Mouse (Mus musculus): ENCODE measurements around the gene Gm47995.
"Not testable (repeated sequence)": the region's sequence is repeated elsewhere in the genome, so short reads cannot be mapped to it uniquely, and the experiment has no call there.

Gm47995 gene

DNA sequence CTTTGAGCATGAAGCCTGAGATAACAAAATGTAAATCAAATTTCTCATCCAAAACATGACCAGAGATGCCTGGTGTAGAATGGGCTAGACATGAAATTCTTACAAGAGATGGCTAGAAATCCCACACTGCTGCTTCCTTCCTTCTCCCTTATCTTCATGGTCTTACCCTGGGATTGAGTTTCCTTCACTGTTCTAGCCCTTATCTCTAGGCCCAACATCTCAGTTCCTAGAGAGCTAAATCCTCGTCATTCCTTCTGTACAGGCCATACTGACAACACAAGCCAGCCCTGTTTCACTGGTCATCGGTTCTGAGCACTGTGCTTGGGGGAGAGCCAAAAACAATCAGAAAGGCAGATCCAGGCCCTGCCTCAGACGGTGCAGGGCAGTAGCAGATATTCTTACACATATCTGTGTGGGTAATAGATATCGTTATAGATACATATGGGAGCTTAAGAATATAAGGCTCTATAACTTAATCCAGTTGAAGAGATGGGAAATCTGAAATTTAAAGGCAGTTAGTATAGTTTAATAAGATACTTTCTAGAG is 11.3 kb upstream of the Gm47995 start:
- DNase-seq, result not testable (repeated sequence)

DNA sequence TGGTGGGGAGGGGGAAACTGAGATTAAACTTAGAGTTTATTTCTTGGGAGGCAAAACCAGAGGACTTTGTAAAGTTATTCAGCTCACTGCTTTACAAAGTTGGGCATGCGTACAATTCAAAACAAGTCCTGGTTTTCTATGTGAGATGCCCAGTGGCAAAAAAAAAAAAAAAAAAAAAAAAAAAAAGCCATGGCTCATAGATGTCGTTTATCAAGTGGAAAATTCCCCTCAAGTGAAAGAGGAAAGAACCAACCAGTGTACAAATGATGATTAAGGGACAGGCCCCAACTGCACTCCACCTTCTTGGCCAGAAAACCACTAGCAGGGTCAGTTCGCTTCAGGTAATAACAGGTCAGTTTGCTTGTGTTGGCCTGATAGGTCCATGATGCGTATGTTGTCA is 9.8 kb upstream of the Gm47995 start:
- DNase-seq, result no peak

DNA sequence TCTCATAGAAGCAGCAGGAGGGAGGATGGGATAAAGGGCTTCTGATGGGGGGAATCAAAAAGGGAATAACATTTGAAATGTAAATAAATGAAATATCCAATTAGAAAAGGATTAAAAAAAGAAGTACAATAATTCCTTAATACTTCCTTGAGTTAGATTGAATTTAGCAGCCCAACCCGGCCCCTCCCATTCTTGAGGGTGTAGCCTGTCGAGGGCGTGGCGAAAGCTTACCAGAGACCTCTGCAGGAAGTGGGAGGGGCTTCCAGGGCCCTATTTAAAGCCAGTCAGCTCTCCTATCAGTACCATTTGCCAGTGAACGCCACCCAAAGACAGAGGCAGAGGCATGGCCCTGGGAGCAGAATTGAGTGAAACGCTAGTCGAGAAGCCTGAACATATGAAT is 6.2 kb upstream of the Gm47995 start, which contains the start of gene Gm8947:
TSS of gene Gm8947 (plus strand) at position 302 of the 400 bp plus-strand sequence.
- DNase-seq, result not testable (repeated sequence)

DNA sequence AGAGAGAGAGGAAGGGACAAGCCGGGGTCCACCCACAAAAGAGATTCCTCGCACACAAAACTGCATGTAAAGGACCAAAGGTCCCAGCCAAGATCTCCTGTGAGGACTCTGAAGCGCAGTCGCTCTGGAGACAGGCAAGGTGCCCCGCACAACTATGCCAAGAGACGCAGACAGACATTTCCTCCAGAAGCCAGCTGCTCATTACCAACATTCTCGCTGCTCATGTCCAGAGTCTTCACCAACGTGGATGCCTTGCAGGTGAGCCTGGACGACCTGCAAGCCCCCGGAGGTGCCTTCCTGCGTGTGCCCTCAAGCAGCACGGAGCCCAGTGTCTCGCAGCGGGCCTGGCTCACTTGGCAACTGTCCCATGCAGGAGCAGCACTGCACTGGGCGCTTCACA is 5.5 kb upstream of the Gm47995 start:
- DNase-seq, result not testable (repeated sequence)

DNA sequence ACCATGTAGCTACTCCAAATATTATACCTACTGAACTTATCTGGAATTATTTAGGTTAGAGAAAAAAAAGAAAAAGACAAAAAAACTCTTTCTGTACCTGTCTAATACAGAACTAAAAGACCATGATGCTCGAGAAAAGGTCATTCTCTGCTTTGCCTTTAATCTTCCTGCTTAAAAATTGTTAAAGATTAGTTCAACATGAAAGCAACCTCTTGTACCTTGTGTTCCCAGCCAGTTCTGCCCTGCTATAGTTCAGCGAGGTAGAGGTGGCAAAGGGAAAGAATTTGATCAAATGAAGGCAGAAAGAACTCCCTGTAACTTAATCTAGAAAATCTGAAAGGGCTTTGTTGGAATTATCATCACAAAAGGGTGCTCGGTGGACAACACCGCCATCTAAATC is 2.3 kb upstream of the Gm47995 start:
- DNase-seq, result not testable (repeated sequence)

DNA sequence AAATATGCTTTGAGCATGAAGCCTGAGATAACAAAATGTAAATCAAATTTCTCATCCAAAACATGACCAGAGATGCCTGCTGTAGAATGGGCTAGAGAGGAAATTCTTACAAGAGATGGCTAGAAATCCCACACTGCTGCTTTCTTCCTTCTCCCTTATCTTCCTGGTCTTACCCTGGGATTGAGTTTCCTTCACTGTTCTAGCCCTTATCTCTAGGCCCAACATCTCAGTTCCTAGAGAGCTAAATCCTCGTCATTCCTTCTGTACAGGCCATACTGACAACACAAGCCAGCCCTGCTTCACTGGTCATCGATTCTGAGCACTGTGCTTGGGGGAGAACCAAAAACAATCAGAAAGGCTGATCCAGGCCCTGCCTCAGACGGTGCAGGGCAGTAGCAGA is 1.6 kb upstream of the Gm47995 start:
- DNase-seq, result not testable (repeated sequence)

DNA sequence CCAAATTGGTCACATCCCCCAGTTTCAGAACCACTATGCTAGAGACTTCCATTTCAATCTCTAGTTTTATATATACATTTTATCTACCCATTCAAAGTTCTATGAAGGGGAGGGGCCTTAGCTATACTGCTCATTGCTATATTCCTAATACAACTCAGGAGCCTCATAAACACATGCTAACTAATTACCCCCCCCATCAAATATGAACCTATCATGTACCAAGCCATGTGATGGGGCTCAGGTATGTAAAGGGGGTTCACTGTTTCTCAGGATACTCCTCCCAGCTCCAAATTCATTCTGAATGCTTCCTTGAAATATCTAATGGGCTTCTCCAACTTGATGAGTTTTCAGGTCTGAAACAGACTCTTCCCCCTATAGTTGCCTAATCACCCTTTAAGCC is 2.4 kb downstream of the Gm47995 start:
- not testable (repeated sequence) for DNase-seq

DNA sequence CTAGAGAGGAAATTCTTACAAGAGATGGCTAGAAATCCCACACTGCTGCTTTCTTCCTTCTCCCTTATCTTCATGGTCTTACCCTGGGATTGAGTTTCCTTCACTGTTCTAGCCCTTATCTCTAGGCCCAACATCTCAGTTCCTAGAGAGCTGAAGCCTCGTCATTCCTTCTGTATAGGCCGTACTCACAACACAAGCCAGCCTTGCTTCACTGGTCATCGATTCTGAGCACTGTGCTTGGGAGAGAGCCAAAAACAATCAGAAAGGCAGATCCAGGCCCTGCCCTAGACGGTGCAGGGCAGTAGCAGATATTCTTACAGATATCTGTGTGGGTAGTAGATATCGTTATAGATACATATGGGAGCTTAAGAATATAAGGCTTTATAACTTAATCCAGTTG is 4.5 kb downstream of the Gm47995 start:
- DNase-seq, result not testable (repeated sequence)

DNA sequence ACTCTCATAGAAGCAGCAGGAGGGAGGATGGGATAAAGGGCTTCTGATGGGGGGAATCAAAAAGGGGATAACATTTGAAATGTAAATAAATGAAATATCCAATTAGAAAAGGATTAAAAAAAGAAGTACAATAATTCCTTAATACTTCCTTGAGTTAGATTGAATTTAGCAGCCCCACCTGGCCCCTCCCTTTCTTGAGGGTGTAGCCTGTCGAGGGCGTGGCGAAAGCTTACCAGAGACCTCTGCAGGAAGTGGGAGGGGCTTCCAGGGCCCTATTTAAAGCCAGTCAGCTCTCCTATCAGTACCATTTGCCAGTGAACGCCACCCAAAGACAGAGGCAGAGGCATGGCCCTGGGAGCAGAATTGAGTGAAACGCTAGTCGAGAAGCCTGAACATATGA is 5.6 kb downstream of the Gm47995 start, which contains the start of gene 3110040M04Rik:
TSS of gene 3110040M04Rik (plus strand) at position 304 of the 400 bp plus-strand sequence.
- DNase-seq, result not testable (repeated sequence)

DNA sequence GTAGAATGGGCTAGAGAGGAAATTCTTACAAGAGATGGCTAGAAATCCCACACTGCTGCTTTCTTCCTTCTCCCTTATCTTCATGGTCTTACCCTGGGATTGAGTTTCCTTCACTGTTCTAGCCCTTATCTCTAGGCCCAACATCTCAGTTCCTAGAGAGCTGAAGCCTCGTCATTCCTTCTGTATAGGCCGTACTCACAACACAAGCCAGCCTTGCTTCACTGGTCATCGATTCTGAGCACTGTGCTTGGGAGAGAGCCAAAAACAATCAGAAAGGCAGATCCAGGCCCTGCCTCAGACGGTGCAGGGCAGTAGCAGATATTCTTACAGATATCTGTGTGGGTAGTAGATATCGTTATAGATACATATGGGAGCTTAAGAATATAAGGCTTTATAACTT is 10.2 kb downstream of the Gm47995 start:
- not testable (repeated sequence) for DNase-seq

DNA sequence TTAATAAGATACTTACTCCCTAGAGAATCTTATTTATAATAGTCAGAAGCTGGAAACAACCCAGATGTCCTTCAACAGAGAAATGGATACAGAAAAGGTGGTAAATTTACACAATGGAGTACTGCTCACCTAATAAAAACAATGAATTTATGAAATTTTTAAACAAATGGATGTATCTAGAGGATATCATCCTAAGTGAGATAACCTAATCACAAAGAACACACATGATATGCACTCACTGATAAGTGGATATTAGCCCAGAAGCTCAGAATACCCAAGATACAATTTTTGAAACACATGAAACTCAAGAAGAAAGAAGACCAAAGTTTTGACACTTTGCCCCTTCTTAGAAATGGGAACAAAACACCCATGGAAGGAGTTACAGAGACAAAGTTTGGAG is 10.7 kb downstream of the Gm47995 start:
- not testable (repeated sequence) for DNase-seq

DNA sequence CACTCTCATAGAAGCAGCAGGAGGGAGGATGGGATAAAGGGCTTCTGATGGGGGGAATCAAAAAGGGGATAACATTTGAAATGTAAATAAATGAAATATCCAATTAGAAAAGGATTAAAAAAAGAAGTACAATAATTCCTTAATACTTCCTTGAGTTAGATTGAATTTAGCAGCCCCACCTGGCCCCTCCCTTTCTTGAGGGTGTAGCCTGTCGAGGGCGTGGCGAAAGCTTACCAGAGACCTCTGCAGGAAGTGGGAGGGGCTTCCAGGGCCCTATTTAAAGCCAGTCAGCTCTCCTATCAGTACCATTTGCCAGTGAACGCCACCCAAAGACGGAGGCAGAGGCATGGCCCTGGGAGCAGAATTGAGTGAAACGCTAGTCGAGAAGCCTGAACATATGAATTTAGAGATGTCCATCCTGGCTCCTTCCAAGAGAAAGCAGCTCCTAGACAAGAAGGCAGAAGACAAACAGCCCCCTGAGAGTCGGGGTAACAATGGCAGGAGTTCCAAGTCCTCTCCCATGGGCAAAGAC is 11.6 kb downstream of the Gm47995 start, which contains the start of gene Gm47996:
TSS of gene Gm47996 (plus strand) at position 308 of the 532 bp plus-strand sequence.
- DNase-seq, result not testable (repeated sequence)

DNA sequence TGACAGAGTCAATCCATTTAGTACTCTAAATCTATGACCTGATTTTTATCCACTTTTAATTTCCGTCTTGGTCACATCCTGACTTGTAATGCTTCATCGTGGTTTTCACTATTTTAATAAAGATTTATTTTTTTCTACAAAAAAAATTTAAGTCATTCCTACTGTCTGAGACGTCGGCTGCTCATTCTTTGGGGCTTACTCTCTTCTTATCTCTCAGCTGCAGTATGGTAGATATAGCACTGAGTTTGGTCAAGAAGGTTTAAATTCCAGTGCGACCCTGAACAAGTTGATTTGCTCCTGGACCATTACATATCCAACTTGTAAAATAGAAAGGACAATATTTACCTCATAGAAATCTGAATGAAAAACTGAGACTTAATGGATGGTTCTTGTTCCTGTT is 13.4 kb downstream of the Gm47995 start:
- not testable (repeated sequence) for DNase-seq

DNA sequence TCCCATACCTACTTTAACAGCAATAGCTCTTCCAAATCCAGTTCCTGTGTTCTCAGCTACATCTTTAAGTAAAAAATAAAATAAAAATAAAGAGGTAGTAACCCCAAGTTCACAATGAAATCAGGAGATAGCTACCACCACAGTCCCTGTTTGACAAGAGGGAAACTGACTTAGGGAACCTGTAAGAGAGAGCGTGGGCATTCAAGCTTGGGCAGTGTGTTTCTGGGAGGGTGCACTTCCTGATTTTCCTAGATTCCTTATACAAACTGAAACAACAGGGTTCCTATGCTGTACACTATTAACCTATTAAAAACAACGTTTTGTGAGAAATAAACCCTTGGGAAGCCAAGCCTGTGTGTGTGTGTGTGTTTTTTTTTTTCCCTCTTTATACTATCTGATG is 16.6 kb downstream of the Gm47995 start:
- no peak for DNase-seq

DNA sequence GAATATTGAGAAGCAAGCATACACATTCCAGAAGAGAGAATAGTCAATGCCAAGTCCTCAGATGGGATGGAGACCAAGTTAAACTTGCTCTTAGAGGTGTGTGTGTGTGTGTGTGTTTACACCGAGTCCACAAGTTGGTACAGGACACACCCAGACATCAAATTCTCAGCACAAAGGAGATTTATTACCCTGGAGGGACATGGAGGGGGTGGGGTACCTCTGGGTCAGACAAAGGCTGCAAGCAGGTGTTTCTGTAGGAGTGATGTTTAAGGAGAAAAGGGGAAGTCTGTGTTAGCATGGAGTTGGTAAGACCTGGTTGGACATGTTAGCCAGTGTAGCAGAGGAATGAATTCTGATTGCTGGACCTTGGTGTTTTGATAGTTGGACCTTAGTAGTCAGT is 17.7 kb downstream of the Gm47995 start:
- DNase-seq, result no peak

DNA sequence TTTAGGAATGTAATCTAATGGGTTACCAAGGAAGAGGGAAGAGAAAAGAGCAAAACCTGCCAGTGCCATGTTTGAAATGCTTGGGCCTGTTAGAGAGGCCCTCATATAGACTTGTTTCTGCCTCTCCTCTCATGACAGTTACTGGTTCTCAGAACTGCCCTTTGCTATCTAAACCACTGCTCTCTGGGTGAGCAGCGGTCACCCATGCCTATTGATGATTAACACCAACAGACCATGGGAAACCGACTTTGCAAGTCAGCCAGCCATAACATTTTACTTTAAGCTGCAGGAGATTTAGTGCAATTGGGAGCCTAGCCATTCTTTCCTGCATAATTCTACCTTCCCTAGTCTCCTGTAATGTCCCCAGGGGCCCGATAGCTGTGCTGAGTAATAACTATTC is 18.2 kb downstream of the Gm47995 start:
- no peak for DNase-seq

DNA sequence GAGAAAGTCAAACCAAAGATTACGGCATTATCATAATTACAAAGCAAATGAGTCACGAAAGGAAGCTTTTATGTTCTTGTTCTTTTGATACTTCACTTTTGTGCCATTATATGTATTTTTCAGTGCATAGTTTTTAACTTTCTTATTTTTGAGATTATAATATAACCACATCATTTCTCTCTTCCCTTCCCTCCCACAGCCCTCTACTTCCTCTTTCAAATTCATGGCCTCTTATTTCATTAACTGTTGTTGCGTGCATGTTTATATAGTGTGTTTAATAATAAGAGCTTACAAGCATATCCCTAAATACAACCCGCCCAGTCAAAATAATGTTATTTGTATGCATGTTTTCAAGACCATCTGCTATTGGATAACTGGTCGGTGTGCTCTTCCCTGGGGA is 20.8 kb downstream of the Gm47995 start:
- no peak for DNase-seq

DNA sequence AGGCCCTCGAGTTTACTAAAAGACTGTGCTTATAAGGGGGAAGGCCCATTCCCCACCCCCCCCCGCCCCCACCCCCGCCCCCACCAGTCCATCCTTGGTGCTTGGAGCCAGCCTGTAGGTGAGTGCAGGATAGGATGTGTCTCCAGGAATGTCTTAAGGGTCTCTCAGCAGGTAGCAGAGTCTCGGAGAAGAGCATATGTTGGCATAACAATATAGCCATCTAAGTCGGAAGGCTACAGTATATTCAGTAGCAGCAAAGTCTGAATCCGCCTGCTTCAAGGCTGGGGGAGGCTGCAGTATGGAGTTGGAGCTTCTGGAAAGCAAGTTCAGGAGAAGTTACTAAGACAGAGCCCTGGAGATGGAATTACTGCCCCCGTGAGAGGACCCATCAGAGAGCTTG is 21.9 kb downstream of the Gm47995 start:
- no peak for DNase-seq

DNA sequence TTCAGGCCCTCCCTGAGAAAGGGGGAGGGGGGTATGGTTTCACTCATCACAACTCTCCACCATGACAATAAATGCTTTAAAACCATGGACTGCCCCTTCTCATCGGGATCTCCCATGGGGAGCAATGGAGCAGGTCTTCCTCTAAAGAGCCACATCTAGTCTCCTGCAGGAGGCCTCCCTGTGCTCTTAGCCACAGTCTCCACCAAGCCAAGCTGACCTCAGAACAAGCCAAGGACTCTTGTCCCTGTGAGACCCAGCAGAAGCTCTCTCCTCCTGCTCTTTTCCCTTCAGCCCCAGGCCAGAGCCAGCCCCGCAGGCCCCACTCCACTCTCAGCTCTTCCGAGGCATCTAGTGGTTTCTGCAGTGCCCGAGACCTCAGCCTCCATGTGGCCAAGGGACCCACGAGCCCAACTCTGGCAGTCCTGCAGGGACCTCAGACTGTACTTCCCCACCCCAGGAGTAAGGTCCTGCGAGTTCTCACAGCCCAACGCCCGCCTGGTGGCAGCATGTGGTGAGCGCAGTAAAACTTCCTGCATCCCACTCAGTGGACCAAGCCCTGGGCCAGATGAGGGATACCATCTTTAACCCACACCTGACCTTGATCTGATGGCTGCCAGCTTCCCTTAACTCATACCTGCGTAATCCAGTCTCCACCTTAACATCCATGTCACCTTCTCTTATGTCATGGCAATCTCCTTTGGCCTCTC is 24.5 kb downstream of the Gm47995 start:
- DNase-seq, result no peak

DNA sequence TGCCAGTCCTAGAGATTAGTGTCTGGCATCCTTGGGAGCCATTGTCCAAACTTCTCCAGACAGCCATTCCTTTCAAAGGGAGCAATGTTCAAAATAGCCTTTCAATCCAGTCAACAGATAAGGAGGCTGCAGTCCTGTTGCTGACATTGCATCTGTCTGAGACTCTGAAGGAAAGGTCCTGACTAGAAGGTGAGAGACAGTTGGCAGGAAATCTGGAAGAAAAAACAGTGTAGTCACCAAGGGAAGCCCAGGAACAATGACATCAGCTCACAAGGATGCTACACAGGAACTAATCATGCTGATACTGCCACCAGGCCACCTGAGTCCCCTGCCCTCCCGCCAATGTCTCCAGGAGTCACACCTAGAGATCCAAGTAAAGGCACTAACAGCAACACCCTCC is 25.1 kb downstream of the Gm47995 start:
- no peak for DNase-seq

DNA sequence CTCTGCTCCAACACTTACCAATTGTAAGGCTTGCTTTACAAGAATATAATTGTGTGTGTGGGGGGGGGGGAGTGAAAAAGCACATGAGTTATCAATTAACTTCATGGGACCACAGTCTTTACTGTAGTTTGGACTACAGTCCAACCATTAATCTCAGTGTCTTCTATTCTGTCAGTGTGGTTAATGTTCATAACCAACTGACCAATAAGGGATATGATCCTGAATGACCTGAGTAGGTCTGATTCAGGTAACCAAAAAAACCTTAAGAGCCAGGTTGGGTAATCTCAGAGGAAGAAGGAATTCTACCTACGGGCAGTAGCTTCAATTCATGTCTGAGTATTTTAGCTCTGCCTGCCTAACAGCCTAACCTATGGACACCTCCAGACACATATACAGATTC is 26.3 kb downstream of the Gm47995 start:
- DNase-seq, result no peak

DNA sequence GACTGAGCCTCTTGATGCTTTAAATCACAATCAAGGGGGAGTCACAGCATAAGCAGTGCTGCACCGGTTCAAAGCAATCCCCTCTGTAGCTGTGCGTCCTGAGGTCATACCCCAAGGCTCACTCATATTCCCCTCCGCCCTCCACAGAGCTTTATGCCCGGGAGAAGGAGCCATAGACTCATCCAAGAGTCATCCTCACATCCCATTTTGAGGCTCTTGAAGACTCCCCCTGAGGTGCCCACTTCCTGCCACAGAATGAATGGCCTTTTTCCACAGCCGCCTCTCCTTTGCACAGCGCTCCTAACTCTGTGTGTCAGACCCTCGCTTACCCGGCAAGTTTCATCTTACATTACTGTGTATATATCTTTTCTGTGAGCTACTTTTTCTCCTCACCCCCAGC is 29.3 kb downstream of the Gm47995 start:
- DNase-seq, result no peak

DNA sequence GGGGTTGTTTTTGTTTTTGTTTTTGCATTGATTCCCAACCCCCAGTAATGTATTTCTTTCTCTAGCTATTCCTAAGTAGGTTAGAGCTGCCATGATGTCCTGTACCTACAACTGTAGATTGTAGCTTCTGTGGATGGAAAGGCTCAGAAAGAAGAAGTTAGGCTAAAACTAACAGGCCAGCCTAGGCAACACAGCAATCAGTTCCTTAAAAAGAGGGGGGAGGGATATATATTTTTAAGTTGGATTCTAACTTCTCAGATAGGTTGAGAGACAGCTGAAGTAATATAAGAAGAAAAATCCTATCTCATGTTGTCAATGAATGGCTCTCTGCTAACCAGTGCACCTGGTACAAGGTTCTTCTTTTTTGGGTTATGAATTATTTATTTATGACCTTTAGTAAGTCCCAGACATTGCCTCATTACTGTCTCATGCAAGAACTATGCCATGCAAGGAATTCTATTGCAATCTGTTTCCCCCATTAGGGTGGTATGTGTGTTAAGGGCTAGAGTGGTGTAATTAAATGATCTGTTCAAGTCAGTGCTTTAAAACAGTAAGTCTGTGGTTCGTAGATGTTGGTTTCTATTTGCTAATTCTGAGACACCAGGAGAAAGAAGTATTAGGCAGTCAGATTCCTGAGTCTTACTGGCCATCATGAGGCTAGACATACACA is 30.2 kb downstream of the Gm47995 start:
- no peak for DNase-seq

DNA sequence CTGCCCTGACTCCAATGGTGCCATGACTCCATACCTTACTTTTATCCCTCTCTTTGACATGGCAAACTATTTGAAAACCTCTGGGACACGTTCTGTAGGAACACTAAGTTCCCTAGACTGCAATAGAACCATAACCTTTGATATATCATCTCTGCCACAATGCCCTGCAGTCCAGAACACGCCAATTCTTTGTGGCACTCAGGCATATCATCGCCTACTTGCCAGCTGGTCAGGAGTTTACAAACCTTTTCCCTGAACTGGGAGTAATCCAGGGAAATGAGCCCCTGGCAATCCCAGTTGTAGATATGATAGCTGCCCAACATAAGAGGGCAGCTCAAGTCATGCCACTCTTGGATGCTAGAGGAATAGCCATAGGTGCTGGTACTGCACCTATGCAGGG is 34.1 kb downstream of the Gm47995 start:
- DNase-seq, result no peak
